Mouse (Mus musculus) heart, postnatal 0 days (tissue): ENCODE measurements around the gene Lgals3bp.

Experiments
- CTCF ChIP-seq: IDR thresholded peaks from 2 replicates; pipeline ENCODE4 v1.5.1; 2016; ENCODE audit warnings: antibody characterized with exemption, control low read depth, low read depth
- EP300 ChIP-seq: IDR thresholded peaks from 2 replicates; pipeline ENCODE4 v1.6.1; 2016; ENCODE audit warnings: antibody characterized with exemption, low read depth

- no peak for TF ChIP-seq CTCF
- TF ChIP-seq EP300: no peak
Measured at GRCm38 (mm10) chr11:118365171-118365570, 36.7 kb downstream of the Lgals3bp start.
